Mouse (Mus musculus): Measurements from ENCODE around the gene Stxbp4. TPM values are rescaled to one million over a fixed set of nuclear protein-coding genes. Genes with fewer than 3 reads are reported as not detected.
A peak's percentile ranks its signal among the peaks of the same experiment; 100 is the strongest.

Stxbp4 gene
- polyA plus RNA-seq, 1 experiment from 2014 or later, result 36.5 TPM

- no peak overlapping the region for H3K4me3 ChIP-seq
- H3K36me3 ChIP-seq (replicated peaks), result peaks cover 25% of the 10 kb centered on the region
- DNase-seq (ENCODE audit: extremely low spot score, low spot score), result no peak
- H3K4me1 ChIP-seq, result peaks cover 39% of the 10 kb centered on the region
- H3K27me3 ChIP-seq (ENCODE audit: poor library complexity, severe bottlenecking), result no peaks in the 10 kb centered on the region
- WGBS, result 70% methylated on average over 3 of the region's 3 CpGs
- H3K27ac ChIP-seq, result peak overlapping the region; percentile 79
- H3K9me3 ChIP-seq, result no peaks in the 10 kb centered on the region
These were observed 28.4 kb upstream of the Stxbp4 start for GRCm38 (mm10) chr11:90666144-90666757.

- Histone ChIP-seq H3K27ac (peak overlapping the region; percentile 79), H3K4me1 (peaks cover 39% of the 10 kb centered on the region), H3K36me3 (replicated peaks) (peaks cover 34% of the 10 kb centered on the region), H3K27me3 (ENCODE audit: poor library complexity, severe bottlenecking) (no peaks in the 10 kb centered on the region), H3K9me3 (no peaks in the 10 kb centered on the region), H3K4me3 (no peak overlapping the region)
- peak; percentile 19 for DNase-seq (ENCODE audit: extremely low spot score, low spot score)
- 8% methylated on average over 6 of the region's 6 CpGs for WGBS
These were observed 27.3 kb upstream of the Stxbp4 start for GRCm38 (mm10) chr11:90665161-90665560.

GRCm38 (mm10) chr11:90664345-90664986, 26.6 kb upstream of the Stxbp4 start:
- peak; percentile 25 for DNase-seq (ENCODE audit: extremely low spot score, low spot score)
- H3K27ac ChIP-seq, result peak overlapping the region; percentile 79
- no peaks in the 10 kb centered on the region for H3K9me3 ChIP-seq
- H3K27me3 ChIP-seq (ENCODE audit: poor library complexity, severe bottlenecking), result no peaks in the 10 kb centered on the region
- no peak overlapping the region for H3K4me3 ChIP-seq
- 37% methylated on average over 8 of the region's 8 CpGs for WGBS
- peaks cover 29% of the 10 kb centered on the region for H3K36me3 ChIP-seq (replicated peaks)
- peaks cover 39% of the 10 kb centered on the region for H3K4me1 ChIP-seq

GRCm38 (mm10) chr11:90663618-90664297, 25.9 kb upstream of the Stxbp4 start:
- Histone ChIP-seq H3K27ac (peak overlapping the region; percentile 79), H3K27me3 (ENCODE audit: poor library complexity, severe bottlenecking) (no peaks in the 10 kb centered on the region), H3K36me3 (replicated peaks) (peaks cover 31% of the 10 kb centered on the region), H3K4me1 (peaks cover 39% of the 10 kb centered on the region), H3K4me3 (no peak overlapping the region), H3K9me3 (no peaks in the 10 kb centered on the region)
- DNase-seq (ENCODE audit: extremely low spot score, low spot score), result no peak
- 34% methylated on average over 5 of the region's 5 CpGs for WGBS

- DNase-seq (ENCODE audit: extremely low spot score, low spot score), result no peak
- WGBS, result 84% methylated on average over 3 of the region's 3 CpGs
- H3K9me3 ChIP-seq, result no peaks in the 10 kb centered on the region
These were observed 25.2 kb upstream of the Stxbp4 start for GRCm38 (mm10) chr11:90663052-90663451.

GRCm38 (mm10) chr11:90660662-90661061, 22.8 kb upstream of the Stxbp4 start:
- WGBS, result 88% methylated on average over 4 of the region's 4 CpGs
- Histone ChIP-seq H3K4me1 (peaks cover 29% of the 10 kb centered on the region), H3K4me3 (no peak overlapping the region), H3K27ac (no peak overlapping the region), H3K27me3 (ENCODE audit: poor library complexity, severe bottlenecking) (no peaks in the 10 kb centered on the region), H3K9me3 (no peaks in the 10 kb centered on the region), H3K36me3 (replicated peaks) (peaks cover 47% of the 10 kb centered on the region)
- no peak for DNase-seq (ENCODE audit: extremely low spot score, low spot score)

More at GRCm38 (mm10) chr11:90663052-90663451, 25.2 kb upstream of the Stxbp4 start:
- H3K36me3 ChIP-seq (replicated peaks), result peaks cover 25% of the 10 kb centered on the region
- no peaks in the 10 kb centered on the region for H3K27me3 ChIP-seq (ENCODE audit: poor library complexity, severe bottlenecking)
- H3K27ac ChIP-seq, result peak overlapping the region; percentile 30; the same call in 1 of the 2 replicates
- H3K4me1 ChIP-seq, result peaks cover 39% of the 10 kb centered on the region
- no peak overlapping the region for H3K4me3 ChIP-seq

GRCm38 (mm10) chr11:90657527-90657926, 19.6 kb upstream of the Stxbp4 start:
- Histone ChIP-seq H3K4me3 (no peak overlapping the region), H3K9me3 (no peaks in the 10 kb centered on the region), H3K4me1 (no peaks in the 10 kb centered on the region), H3K27me3 (ENCODE audit: poor library complexity, severe bottlenecking) (no peaks in the 10 kb centered on the region), H3K36me3 (replicated peaks) (peaks cover 64% of the 10 kb centered on the region), H3K27ac (no peak overlapping the region)
- WGBS, result 92% methylated on average over 12 of the region's 12 CpGs
- no peak for DNase-seq (ENCODE audit: extremely low spot score, low spot score)

GRCm38 (mm10) chr11:90652603-90653002, 14.7 kb upstream of the Stxbp4 start:
- H3K36me3 ChIP-seq (replicated peaks), result peaks cover 84% of the 10 kb centered on the region
- 89% methylated on average over 4 of the region's 4 CpGs for WGBS

GRCm38 (mm10) chr11:90650231-90650885, 12.5 kb upstream of the Stxbp4 start:
- Histone ChIP-seq H3K4me3 (no peak overlapping the region), H3K4me1 (no peaks in the 10 kb centered on the region), H3K27me3 (ENCODE audit: poor library complexity, severe bottlenecking) (no peaks in the 10 kb centered on the region), H3K27ac (no peak overlapping the region), H3K36me3 (replicated peaks) (peaks cover 85% of the 10 kb centered on the region), H3K9me3 (no peaks in the 10 kb centered on the region)
- DNase-seq (ENCODE audit: extremely low spot score, low spot score), result no peak
- 87% methylated on average over 9 of the region's 9 CpGs for WGBS

More at GRCm38 (mm10) chr11:90652603-90653002, 14.7 kb upstream of the Stxbp4 start:
- Histone ChIP-seq H3K27ac (no peak overlapping the region), H3K9me3 (no peaks in the 10 kb centered on the region), H3K4me1 (no peaks in the 10 kb centered on the region), H3K27me3 (ENCODE audit: poor library complexity, severe bottlenecking) (no peaks in the 10 kb centered on the region), H3K4me3 (no peak overlapping the region)
- DNase-seq (ENCODE audit: extremely low spot score, low spot score), result no peak

GRCm38 (mm10) chr11:90649777-90650176, 11.9 kb upstream of the Stxbp4 start:
- DNase-seq (ENCODE audit: extremely low spot score, low spot score), result no peak
- Histone ChIP-seq H3K27me3 (ENCODE audit: poor library complexity, severe bottlenecking) (no peaks in the 10 kb centered on the region), H3K4me1 (no peaks in the 10 kb centered on the region), H3K36me3 (replicated peaks) (peaks cover 87% of the 10 kb centered on the region), H3K27ac (no peak overlapping the region), H3K9me3 (no peaks in the 10 kb centered on the region), H3K4me3 (no peak overlapping the region)
- 96% methylated on average over 6 of the region's 6 CpGs for WGBS

- Histone ChIP-seq H3K36me3 (replicated peaks) (peaks cover 38% of the 10 kb centered on the region), H3K27ac (peak overlapping the region; percentile 99), H3K4me3 (peak overlapping the region; percentile 88), H3K4me1 (peaks cover 29% of the 10 kb centered on the region), H3K27me3 (ENCODE audit: poor library complexity, severe bottlenecking) (no peaks in the 10 kb centered on the region), H3K9me3 (no peaks in the 10 kb centered on the region)
- WGBS, result under 1% methylated on average over 53 of the region's 54 CpGs
- DNase-seq (ENCODE audit: extremely low spot score, low spot score), result no peak
These were observed 487 bp upstream of the Stxbp4 start for GRCm38 (mm10) chr11:90638312-90638830.

GRCm38 (mm10) chr11:90634661-90635060, 3.2 kb downstream of the Stxbp4 start:
- Histone ChIP-seq H3K4me1 (peaks cover 26% of the 10 kb centered on the region), H3K9me3 (no peaks in the 10 kb centered on the region), H3K27ac (no peak overlapping the region), H3K36me3 (replicated peaks) (peaks cover 18% of the 10 kb centered on the region), H3K4me3 (no peak overlapping the region), H3K27me3 (ENCODE audit: poor library complexity, severe bottlenecking) (no peaks in the 10 kb centered on the region)
- 92% methylated on average over 3 of the region's 3 CpGs for WGBS
- no peak for DNase-seq (ENCODE audit: extremely low spot score, low spot score)

All from forebrain, embryonic 10.5 days (tissue).